Mouse (Mus musculus): ENCODE data around the gene Higd1b. TPM values are rescaled to one million over a fixed set of nuclear protein-coding genes. Genes with fewer than 3 reads are reported as not detected.
A peak's percentile ranks its signal among the peaks of the same experiment; 100 is the strongest.

Gene Higd1b
- polyA plus RNA-seq, 1 experiment, result not detected

GRCm38 (mm10) chr11:102884616-102885219 lies 49.1 kb downstream of the Higd1b start, which contains the start of gene Fam187a:
TSS of gene Fam187a (plus strand) at chr11:102885169.
- WGBS, result 55% methylated on average over 10 of the region's 10 CpGs
- peaks cover 24% of the 10 kb centered on the region for H3K4me1 ChIP-seq (ENCODE audit: control insufficient read depth, insufficient read depth, low read length)
- H3K4me3 ChIP-seq (ENCODE audit: insufficient read depth, low read depth, low read length), result no peak within 1 kb of the TSS
- TF ChIP-seq POLR2A (IDR thresholded peaks at IDR 0.05; ENCODE audit: insufficient read depth, low read depth, low read length), result no peak
- TF ChIP-seq CTCF (IDR thresholded peaks at IDR 0.05; ENCODE audit: insufficient read depth, low read depth, low read length), result no peak
- peak within 1 kb of the TSS; percentile 1; the same call in 1 of the 2 replicates for H3K27ac ChIP-seq (ENCODE audit: insufficient read depth, low read depth, low read length)

- TF ChIP-seq CTCF (IDR thresholded peaks at IDR 0.05; ENCODE audit: insufficient read depth, low read depth, low read length), result no peak
- TF ChIP-seq POLR2A (IDR thresholded peaks at IDR 0.05; ENCODE audit: insufficient read depth, low read depth, low read length), result no peak
- Histone ChIP-seq H3K4me3 (ENCODE audit: insufficient read depth, low read depth, low read length) (no peak overlapping the region), H3K27ac (ENCODE audit: insufficient read depth, low read depth, low read length) (no peak overlapping the region), H3K4me1 (ENCODE audit: control insufficient read depth, insufficient read depth, low read length) (peaks cover 23% of the 10 kb centered on the region)
- 96% methylated on average over 5 of the region's 5 CpGs for WGBS
Observed at GRCm38 (mm10) chr11:102887433-102887832, 51.8 kb downstream of the Higd1b start.

Other genes with a start within 250 kb of the Higd1b start
- not detected in 2 replicates for gene Fzd2, start 231.5 kb upstream of the Higd1b start, polyA plus RNA-seq (2012; ENCODE audit: insufficient read depth, insufficient read length, low replicate concordance, missing spikeins)
- not detected in 2 replicates for gene Meioc, start 172.1 kb upstream of the Higd1b start, polyA plus RNA-seq (2012; ENCODE audit: insufficient read depth, insufficient read length, low replicate concordance, missing spikeins)
- not detected in 2 replicates for gene Ccdc43, start 138.1 kb upstream of the Higd1b start, polyA plus RNA-seq (2012; ENCODE audit: insufficient read depth, insufficient read length, low replicate concordance, missing spikeins)
- gene Adam11, start 74.4 kb upstream of the Higd1b start, polyA plus RNA-seq (2012; ENCODE audit: insufficient read depth, insufficient read length, low replicate concordance, missing spikeins), result not detected in 2 replicates
- gene Gjc1, start 16.1 kb upstream of the Higd1b start, polyA plus RNA-seq (2012; ENCODE audit: insufficient read depth, insufficient read length, low replicate concordance, missing spikeins), result not detected in 2 replicates
- 433 TPM in 1 of 2 replicates, not detected in the other for gene Eftud2, start 45.1 kb downstream of the Higd1b start, polyA plus RNA-seq (2012; ENCODE audit: insufficient read depth, insufficient read length, low replicate concordance, missing spikeins)
- gene Ccdc103, start 45.4 kb downstream of the Higd1b start, polyA plus RNA-seq (2012; ENCODE audit: insufficient read depth, insufficient read length, low replicate concordance, missing spikeins), result not detected in 2 replicates
- gene Fam187a, start 49.3 kb downstream of the Higd1b start, polyA plus RNA-seq (2012; ENCODE audit: insufficient read depth, insufficient read length, low replicate concordance, missing spikeins), result not detected in 2 replicates
- gene Gfap, start 65.1 kb downstream of the Higd1b start, polyA plus RNA-seq (2012; ENCODE audit: insufficient read depth, insufficient read length, low replicate concordance, missing spikeins), result not detected in 2 replicates
- not detected in 2 replicates for gene Kif18b, start 89.3 kb downstream of the Higd1b start, polyA plus RNA-seq (2012; ENCODE audit: insufficient read depth, insufficient read length, low replicate concordance, missing spikeins)
- gene C1ql1, start 110.8 kb downstream of the Higd1b start, polyA plus RNA-seq (2012; ENCODE audit: insufficient read depth, insufficient read length, low replicate concordance, missing spikeins), result not detected in 2 replicates
- 557 TPM in 1 of 2 replicates, not detected in the other for gene Nmt1, start 192.3 kb downstream of the Higd1b start, polyA plus RNA-seq (2012; ENCODE audit: insufficient read depth, insufficient read length, low replicate concordance, missing spikeins)
- gene Dcakd, start 192.5 kb downstream of the Higd1b start, polyA plus RNA-seq (2012; ENCODE audit: insufficient read depth, insufficient read length, low replicate concordance, missing spikeins), result not detected in 2 replicates

All from olfactory bulb, adult 2 months (tissue).